Mouse (Mus musculus) urinary bladder, postnatal 10 days (tissue): ENCODE data around the gene Ifih1.

ENCODE experiments used
- DNase-seq: peaks from one replicate; pipeline ENCODE4 v3.0.0; 2022; ENCODE audit warnings: low spot score

The Ifih1 gene

GRCm38 (mm10) chr2:62548104-62548503, 98.0 kb downstream of the Ifih1 start:
- no peak for DNase-seq
